Mouse (Mus musculus): ENCODE measurements at regions not wholly inside any gene's neighbourhood (a gene's known extent, or its start where the extent isn't known, plus 50 kb on each side); places are given as distances from the start of the nearest gene placed in this dataset.

GRCm38 (mm10) chr8:95968828-95969227 is 80.5 kb upstream of the Got2 start:
- H3K9ac ChIP-seq (ENCODE audit: low read length), result no peak overlapping the region
- H3K4me1 ChIP-seq (ENCODE audit: control insufficient read depth, insufficient read depth, low read length), result no peaks in the 10 kb centered on the region
- no peaks in the 10 kb centered on the region for H3K9me3 ChIP-seq (ENCODE audit: control insufficient read depth, low read length)
- no peak overlapping the region for H3K27ac ChIP-seq (ENCODE audit: low read depth, low read length)
- no peaks in the 10 kb centered on the region for H3K36me3 ChIP-seq (ENCODE audit: control insufficient read depth, insufficient read depth, low read length)
- ATAC-seq (ENCODE audit: low FRiP score), result no peak
- no peak overlapping the region for H3K4me3 ChIP-seq (ENCODE audit: low read depth, low read length)
- no peak for DNase-seq (ENCODE audit: low spot score, missing footprints)
- H3K27me3 ChIP-seq (ENCODE audit: control insufficient read depth, insufficient read depth, low read length), result no peaks in the 10 kb centered on the region
- no peak overlapping the region for H3K4me2 ChIP-seq
- WGBS, result 94% methylated on average over 5 of the region's 6 CpGs

DNA sequence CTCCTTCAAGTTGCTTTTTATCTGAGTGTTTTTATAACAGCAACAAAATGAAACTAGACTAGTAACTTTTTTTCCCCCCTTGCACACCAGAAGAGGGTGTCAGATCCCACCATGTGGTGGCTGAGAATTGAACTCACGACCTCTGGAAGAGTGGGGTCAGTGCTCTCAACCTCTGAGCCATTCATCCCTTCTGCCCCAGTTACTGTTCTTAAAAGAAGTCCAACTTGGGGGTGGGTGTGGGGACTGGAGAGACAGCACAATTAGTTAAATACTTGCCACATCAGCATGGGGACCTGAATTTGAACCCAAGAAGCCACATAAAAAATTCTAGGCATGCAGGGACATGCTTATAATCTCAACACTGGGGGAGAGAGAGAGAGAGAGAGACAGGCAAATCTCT is 78.1 kb upstream of the Got2 start:
- H3K36me3 ChIP-seq (ENCODE audit: control insufficient read depth, insufficient read depth, low read length), result no peaks in the 10 kb centered on the region
- ATAC-seq (ENCODE audit: low FRiP score) (no peak), DNase-seq (ENCODE audit: low spot score, missing footprints) (no peak)
- H3K4me3 ChIP-seq (ENCODE audit: low read depth, low read length), result no peak overlapping the region
- H3K9ac ChIP-seq (ENCODE audit: low read length), result no peak overlapping the region
- no peaks in the 10 kb centered on the region for H3K4me1 ChIP-seq (ENCODE audit: control insufficient read depth, insufficient read depth, low read length)
- no peaks in the 10 kb centered on the region for H3K9me3 ChIP-seq (ENCODE audit: control insufficient read depth, low read length)
- no peak overlapping the region for H3K4me2 ChIP-seq
- WGBS, result 66% methylated on average over 1 of the region's 1 CpGs
- no peaks in the 10 kb centered on the region for H3K27me3 ChIP-seq (ENCODE audit: control insufficient read depth, insufficient read depth, low read length)
- H3K27ac ChIP-seq (ENCODE audit: low read depth, low read length), result no peak overlapping the region

DNA sequence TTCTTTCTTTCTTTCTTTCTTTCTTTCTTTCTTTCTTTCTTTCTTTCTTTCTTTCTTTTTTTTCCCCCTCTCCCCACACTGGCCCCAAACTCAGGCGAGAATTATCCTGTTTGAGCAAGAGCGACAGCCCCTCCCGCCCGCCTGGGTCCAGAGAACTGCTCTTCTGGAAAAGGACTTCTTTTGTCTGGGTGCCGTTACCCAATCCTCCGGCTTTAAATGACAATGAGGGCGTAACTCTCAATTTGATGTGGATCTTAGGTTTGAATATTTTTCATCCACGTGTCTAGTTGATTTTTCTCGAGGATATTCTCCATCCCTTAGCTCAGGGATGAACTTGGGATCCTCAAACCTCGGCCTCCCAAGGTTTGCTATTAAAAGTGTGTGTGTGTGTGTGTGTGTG is 63.9 kb upstream of the Got2 start:
- Histone ChIP-seq H3K4me2 (peak overlapping the region; percentile 37), H3K36me3 (ENCODE audit: control insufficient read depth, insufficient read depth, low read length) (no peaks in the 10 kb centered on the region), H3K9me3 (ENCODE audit: control insufficient read depth, low read length) (no peaks in the 10 kb centered on the region), H3K27ac (ENCODE audit: low read depth, low read length) (no peak overlapping the region), H3K27me3 (ENCODE audit: control insufficient read depth, insufficient read depth, low read length) (no peaks in the 10 kb centered on the region; the same call in 1 of the 2 replicates), H3K4me3 (ENCODE audit: low read depth, low read length) (no peak overlapping the region), H3K9ac (ENCODE audit: low read length) (peak overlapping the region; percentile 24; the same call in 1 of the 2 replicates), H3K4me1 (ENCODE audit: control insufficient read depth, insufficient read depth, low read length) (peaks cover 2% of the 10 kb centered on the region; the same call in 1 of the 2 replicates)
- peak; percentile 92 for DNase-seq (ENCODE audit: low spot score, missing footprints)
- peak; percentile 84 for ATAC-seq (ENCODE audit: low FRiP score)
- 10% methylated on average over 10 of the region's 10 CpGs for WGBS

GRCm38 (mm10) chr8:95951794-95952193 is 63.4 kb upstream of the Got2 start:
- H3K4me1 ChIP-seq (ENCODE audit: control insufficient read depth, insufficient read depth, low read length), result peaks cover 2% of the 10 kb centered on the region; the same call in 1 of the 2 replicates
- H3K4me2 ChIP-seq, result peak overlapping the region; percentile 37
- H3K27me3 ChIP-seq (ENCODE audit: control insufficient read depth, insufficient read depth, low read length), result no peaks in the 10 kb centered on the region; the same call in 1 of the 2 replicates
- H3K27ac ChIP-seq (ENCODE audit: low read depth, low read length), result no peak overlapping the region
- no peak overlapping the region; the same call in 1 of the 2 replicates for H3K9ac ChIP-seq (ENCODE audit: low read length)
- 1% methylated on average over 17 of the region's 17 CpGs for WGBS
- DNase-seq (ENCODE audit: low spot score, missing footprints) (peak; percentile 98), ATAC-seq (ENCODE audit: low FRiP score) (peak; percentile 87)
- no peaks in the 10 kb centered on the region for H3K36me3 ChIP-seq (ENCODE audit: control insufficient read depth, insufficient read depth, low read length)
- H3K9me3 ChIP-seq (ENCODE audit: control insufficient read depth, low read length), result no peaks in the 10 kb centered on the region
- peak overlapping the region; percentile 19; the same call in 1 of the 2 replicates for H3K4me3 ChIP-seq (ENCODE audit: low read depth, low read length)

Measured in midbrain, embryonic 11.5 days (tissue).